Mouse (Mus musculus): ENCODE results near the gene Mrpl42.
"Not testable (repeated sequence)": the region's sequence is repeated elsewhere in the genome, so short reads cannot be mapped to it uniquely, and the experiment has no call there.

The Mrpl42 gene

GRCm38 (mm10) chr10:95501463-95502081 lies at the start of gene Mrpl42:
Gene Mrpl42, minus strand, starts transcription at chr10:95501940.
- DNase-seq (ENCODE audit: low read depth, low spot score): peak; percentile 77

- DNase-seq (ENCODE audit: low read depth, low spot score): no peak
Measured at GRCm38 (mm10) chr10:95550506-95550905, 48.8 kb upstream of the Mrpl42 start.

- not testable (repeated sequence) for DNase-seq (ENCODE audit: low read depth, low spot score)
Measured at GRCm38 (mm10) chr10:95549080-95549479, 47.3 kb upstream of the Mrpl42 start.

- no peak for DNase-seq (ENCODE audit: low read depth, low spot score)
Measured at GRCm38 (mm10) chr10:95548154-95548826, 46.5 kb upstream of the Mrpl42 start.

- no peak for DNase-seq (ENCODE audit: low read depth, low spot score)
Measured at GRCm38 (mm10) chr10:95546178-95546577, 44.4 kb upstream of the Mrpl42 start.

- no peak for DNase-seq (ENCODE audit: low read depth, low spot score)
Measured at GRCm38 (mm10) chr10:95545051-95545450, 43.3 kb upstream of the Mrpl42 start.

- no peak for DNase-seq (ENCODE audit: low read depth, low spot score)
Measured at GRCm38 (mm10) chr10:95544651-95545050, 42.9 kb upstream of the Mrpl42 start.

GRCm38 (mm10) chr10:95544004-95544403 lies 42.3 kb upstream of the Mrpl42 start:
- no peak for DNase-seq (ENCODE audit: low read depth, low spot score)

GRCm38 (mm10) chr10:95543377-95543776 lies 41.6 kb upstream of the Mrpl42 start:
- DNase-seq (ENCODE audit: low read depth, low spot score): no peak

- no peak for DNase-seq (ENCODE audit: low read depth, low spot score)
Measured at GRCm38 (mm10) chr10:95542916-95543315, 41.2 kb upstream of the Mrpl42 start.

- no peak for DNase-seq (ENCODE audit: low read depth, low spot score)
Measured at GRCm38 (mm10) chr10:95539841-95540240, 38.1 kb upstream of the Mrpl42 start.

- DNase-seq (ENCODE audit: low read depth, low spot score): no peak
Measured at GRCm38 (mm10) chr10:95539260-95539659, 37.5 kb upstream of the Mrpl42 start.

GRCm38 (mm10) chr10:95536222-95536541 lies 34.4 kb upstream of the Mrpl42 start:
- DNase-seq (ENCODE audit: low read depth, low spot score): no peak

- no peak for DNase-seq (ENCODE audit: low read depth, low spot score)
Measured at GRCm38 (mm10) chr10:95535399-95536221, 33.9 kb upstream of the Mrpl42 start.

GRCm38 (mm10) chr10:95533382-95533781 lies 31.6 kb upstream of the Mrpl42 start:
- DNase-seq (ENCODE audit: low read depth, low spot score): no peak

- DNase-seq (ENCODE audit: low read depth, low spot score): no peak
Measured at GRCm38 (mm10) chr10:95532916-95533315, 31.2 kb upstream of the Mrpl42 start.

GRCm38 (mm10) chr10:95530551-95531121 lies 28.9 kb upstream of the Mrpl42 start:
- no peak for DNase-seq (ENCODE audit: low read depth, low spot score)

GRCm38 (mm10) chr10:95526495-95527122 lies 24.9 kb upstream of the Mrpl42 start:
- DNase-seq (ENCODE audit: low read depth, low spot score): no peak

GRCm38 (mm10) chr10:95525871-95526270 lies 24.1 kb upstream of the Mrpl42 start:
- DNase-seq (ENCODE audit: low read depth, low spot score): no peak

GRCm38 (mm10) chr10:95525037-95525675 lies 23.4 kb upstream of the Mrpl42 start:
- DNase-seq (ENCODE audit: low read depth, low spot score): no peak

GRCm38 (mm10) chr10:95517656-95518055 lies 15.9 kb upstream of the Mrpl42 start:
- no peak for DNase-seq (ENCODE audit: low read depth, low spot score)
